Mouse (Mus musculus): ENCODE data around the gene Tmem141. TPM values are rescaled to one million over a fixed set of nuclear protein-coding genes. Genes with fewer than 3 reads are reported as not detected.

Tmem141 gene
- total RNA-seq, 2 experiments from 2014 or later = 16.6 to 22.5 TPM

DNA sequence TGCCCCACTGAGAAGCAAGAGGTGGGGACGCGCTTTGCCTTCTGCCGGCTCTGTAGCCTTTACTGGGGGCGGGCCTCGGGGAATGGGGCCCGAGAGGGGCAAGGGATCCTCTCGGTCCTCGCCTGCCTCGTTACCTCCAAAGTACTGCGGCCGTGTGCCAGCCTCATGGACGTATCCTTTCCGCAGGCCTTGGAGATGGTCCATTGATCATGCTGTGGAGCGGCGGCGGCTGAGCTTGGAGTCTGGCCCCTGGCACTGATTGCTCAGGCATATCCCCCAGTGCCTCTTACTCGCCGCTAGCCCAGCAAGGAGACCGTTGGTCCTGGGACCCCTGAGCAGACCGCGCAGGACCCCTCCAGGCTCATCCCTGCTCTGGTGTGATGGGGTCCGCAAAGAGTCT, 5.4 kb downstream of the Tmem141 start:
- intact Hi-C loops (cut with DNase I) = no loop called here
- DNase-seq = no peak

DNA sequence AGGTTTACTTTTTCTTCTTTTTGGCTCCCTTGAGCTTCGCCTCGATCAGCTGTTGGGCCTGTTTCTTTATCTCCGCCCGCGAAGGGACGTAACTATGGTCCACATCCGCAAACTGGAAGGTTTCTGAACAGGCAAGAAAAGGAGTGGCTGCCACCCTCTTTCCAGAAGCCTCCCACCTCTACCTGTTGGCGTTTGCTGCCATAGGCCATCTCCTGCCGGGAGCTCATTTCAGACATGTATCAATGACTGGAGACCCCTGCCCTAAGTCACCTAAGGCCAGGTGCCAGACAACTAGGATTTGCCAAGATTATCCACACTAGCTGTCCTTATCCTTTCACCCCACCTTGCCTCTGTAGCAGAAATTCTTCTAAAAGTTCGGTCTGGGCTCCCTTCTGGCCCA, 13.1 kb downstream of the Tmem141 start:
- DNase-seq = no peak
- intact Hi-C loops (cut with DNase I) = no loop called here

DNA sequence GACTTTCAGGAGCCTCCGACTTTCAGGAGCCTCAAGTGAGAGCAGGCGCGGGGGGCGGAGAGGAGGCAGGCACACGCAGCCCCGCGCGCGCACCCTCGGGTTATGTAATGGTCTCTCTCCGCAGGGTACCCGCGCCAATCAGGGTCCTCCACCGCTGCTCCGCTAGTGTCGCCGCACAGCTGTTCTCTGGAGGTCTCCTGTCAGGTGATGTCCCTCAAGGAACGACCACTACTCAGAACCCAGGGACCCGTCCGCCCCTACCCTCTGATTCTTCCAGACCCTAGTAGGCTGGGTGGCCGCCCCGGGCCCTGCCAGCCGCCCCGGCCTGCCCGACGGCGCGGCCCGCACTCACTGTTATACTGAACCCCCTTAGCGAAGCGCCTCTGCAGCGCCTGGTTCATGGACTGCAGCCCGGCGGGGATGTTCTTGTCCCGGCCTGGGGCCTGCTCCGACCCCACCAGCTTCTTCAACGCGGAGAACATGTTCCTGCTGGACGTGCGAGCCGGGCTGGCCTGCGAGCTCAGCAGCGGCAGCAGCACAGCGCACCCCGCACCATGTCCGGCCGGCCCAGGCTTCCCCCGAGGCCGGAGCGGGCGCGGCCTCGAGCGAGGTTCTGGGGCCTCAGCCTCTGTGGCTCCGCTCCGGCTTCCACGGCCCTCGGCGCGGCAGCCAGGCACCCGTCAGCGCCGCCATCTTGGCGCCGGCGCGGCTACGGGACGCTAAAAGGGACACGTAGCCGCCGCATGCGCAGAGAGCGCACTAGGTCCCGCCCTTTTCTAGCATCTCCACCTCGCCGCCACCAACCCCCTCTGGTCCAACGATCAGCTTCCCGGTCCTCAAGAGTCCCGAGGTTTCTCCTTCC, 13.8 kb downstream of the Tmem141 start, which contains the start of gene Rabl6:
Gene Rabl6 (minus strand): TSS at position 761 of the 862 bp plus-strand sequence.
- intact Hi-C loops (cut with DNase I) = no loop called here
- peak; percentile 92 to 93 for DNase-seq

DNA sequence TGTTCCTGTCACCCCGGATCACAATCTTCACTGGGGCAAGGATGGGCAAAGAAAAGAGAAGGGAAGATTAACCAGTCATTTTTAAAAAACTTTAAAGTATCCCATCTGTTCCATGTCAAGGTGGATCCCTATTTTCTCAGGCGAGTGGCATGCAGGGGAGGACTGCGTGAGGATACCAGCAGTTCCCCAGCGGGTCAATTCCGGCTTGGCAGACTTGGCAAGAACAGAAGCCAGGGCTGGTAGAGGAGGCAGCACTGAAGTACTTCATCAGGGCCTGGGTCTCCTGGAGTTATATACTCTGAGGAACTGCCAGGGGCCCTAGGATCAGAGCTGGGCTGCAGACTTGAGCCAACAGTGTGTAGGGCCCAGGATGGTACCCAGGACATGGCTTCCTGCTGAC, 19.3 kb downstream of the Tmem141 start:
- DNase-seq = no peak
- intact Hi-C loops (cut with DNase I) = no loop called here

DNA sequence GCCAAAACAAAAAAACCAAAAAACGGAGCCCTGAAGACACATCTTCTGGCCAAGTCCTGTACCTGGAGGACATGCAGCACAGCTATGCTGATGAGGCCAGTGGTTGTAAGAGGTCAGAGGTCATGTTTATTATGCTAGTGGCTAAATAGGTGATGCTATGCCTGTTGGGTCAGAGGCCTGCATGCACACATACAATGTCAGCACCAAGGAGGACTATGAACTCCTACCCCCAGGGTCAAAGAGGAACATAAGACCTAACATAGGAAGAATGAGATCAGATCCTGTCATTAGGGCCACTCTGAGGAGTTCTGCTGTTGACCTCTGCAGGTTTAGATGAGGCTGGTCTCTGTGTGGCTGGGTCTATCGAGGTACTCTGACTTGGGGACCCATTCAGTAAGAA, 21.8 kb downstream of the Tmem141 start:
- intact Hi-C loops (cut with DNase I) = no loop called here
- DNase-seq = no peak

DNA sequence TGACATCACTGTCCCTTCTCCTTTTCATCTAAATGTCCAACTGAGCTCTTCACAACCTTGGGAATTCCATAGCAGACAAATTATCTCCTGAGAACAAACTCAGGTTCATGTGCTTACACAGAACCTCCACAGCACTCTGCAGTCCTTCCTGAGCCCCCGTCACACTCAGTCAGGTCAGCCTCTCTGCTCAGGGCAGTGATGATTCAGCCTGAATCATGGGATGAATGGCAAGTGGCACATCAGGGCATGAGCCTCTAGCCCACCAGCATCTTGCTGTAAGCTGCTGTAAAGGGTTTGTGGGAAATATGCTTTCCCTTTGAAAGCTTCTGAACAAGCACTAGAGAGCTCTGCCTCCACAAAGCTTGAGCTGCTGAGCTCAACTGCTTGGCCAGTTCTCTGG, 23.1 kb downstream of the Tmem141 start:
- no peak for DNase-seq
- intact Hi-C loops (cut with DNase I) = no loop called here

DNA sequence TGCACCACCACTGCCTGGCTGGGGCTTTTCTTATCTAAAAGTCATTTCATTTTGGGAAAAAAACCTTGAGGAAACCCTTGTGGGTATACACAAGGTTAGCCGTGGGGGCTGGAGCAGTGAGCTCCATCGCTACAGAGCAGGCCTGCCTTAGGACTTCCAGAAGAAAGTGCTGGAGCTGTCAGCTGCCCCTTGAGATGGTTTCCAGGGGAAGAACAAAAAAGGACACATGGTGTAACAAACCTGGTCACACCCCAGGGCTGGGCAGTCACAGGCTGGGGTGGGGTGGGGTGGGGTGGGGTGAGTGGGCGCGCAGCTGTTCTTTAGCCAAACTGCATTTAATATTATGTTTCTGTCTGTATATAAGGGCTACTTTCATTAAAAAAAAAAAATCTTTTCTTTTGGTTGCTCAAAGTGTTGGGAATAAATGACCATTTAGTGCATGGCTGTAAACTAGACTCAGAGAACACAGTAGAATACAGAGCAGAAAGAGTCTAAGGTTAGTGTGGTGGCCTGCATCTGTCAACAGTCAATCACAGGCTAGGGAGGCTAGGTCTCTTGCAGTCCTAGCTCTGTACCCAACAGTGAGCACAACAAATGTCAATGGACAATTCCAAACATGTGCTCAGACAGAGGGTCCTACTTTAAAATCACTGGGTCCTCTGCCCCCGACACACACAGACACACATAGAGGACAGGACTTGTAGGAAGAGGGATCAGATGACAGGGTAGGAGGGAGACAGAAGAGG, 24.9 kb downstream of the Tmem141 start:
- intact Hi-C loops (cut with DNase I) = no loop called here
- no peak for DNase-seq

DNA sequence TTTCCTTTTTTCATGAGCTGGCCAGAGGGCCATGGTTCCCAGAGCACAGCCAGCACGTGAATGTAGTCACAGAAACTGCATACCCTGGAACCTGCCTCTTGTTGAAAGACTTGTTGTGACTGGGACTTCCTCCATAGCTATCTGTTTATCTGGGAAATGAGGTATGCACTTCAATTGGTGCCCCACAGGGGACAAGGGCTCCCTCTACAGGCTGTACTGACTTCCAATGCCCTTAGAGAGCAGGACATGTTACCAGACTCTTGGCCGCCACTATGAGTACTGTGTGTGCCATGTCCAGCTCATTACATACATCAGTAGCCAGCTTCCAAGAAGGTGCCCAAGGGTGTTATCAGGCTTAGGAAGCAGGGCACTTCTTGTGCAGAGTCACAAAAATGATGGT, 29.9 kb downstream of the Tmem141 start:
- no peak for DNase-seq
- intact Hi-C loops (cut with DNase I) = no loop called here

DNA sequence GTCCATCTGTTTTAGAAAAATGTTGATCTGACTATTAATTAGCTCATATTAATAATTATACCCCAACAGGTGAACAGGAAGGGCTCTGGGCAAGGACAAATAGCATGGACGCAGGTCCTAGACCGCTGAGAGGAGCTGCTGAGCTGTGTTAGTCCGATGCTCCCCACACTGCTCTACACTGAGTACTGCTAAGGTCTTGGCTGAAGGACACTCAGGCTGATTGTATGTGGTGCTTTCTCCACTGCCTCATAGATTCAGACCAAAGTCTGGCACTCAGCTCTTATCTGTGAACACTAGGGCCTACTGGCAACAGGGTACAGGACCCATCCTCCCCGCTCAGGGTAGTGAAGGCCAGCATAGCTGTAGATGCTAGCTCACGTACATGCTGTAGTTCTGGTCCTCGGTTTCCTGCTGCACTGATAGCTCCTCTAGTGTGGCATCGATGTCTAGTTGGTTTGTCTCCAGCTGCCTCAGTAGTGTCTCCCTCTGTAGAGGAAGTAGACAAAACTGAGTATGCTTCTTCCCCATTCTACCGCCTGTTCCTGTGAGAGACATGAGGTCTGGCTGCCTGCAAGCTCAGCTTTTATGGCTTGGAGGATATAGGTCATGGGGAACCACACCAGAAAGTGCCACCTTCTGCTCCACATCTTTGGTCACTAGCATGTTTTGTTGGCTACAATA, 33.4 kb downstream of the Tmem141 start:
- intact Hi-C loops (cut with DNase I) = no loop called here
- DNase-seq = no peak

DNA sequence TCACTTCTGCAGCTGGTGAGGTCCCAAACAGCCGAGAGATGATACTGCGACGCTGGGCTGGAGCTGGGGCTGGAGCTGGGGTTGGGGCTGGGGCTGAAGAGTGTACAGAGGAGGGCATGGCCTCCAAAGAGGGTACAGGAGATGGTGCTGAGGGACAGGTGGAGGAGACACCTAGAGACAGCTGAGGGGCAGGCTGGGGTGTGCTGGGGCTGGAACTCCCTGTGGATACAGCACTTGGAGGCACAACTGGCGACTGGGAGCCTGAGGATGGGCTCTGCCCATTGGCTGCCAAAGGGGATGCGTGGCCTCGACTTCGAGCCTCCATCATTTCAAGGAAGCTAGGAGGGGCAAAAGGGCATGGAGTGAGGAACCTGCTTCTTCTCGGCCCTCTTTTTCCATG, 34.5 kb downstream of the Tmem141 start:
- intact Hi-C loops (cut with DNase I) = no loop called here
- DNase-seq = no peak

DNA sequence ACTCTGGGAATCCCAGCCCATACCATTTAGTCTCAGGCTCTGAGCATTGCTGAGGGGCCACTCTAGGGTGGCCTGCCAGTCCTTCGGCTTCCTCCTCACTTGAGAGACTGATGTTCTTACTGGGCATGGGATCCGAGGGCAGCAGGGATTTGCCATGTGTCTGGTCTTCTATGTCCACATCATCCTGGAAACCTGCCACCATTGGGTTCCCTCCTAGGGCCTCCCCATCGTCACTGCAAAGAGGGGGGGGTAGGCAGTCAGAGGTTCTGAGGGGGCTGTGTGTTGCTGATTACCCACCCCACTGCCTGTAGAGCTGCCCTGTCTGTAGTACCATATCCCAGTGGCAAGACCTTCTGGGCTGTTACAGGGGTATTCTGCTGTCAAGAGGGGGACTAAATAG, 36.2 kb downstream of the Tmem141 start:
- intact Hi-C loops (cut with DNase I) = no loop called here
- DNase-seq = no peak

DNA sequence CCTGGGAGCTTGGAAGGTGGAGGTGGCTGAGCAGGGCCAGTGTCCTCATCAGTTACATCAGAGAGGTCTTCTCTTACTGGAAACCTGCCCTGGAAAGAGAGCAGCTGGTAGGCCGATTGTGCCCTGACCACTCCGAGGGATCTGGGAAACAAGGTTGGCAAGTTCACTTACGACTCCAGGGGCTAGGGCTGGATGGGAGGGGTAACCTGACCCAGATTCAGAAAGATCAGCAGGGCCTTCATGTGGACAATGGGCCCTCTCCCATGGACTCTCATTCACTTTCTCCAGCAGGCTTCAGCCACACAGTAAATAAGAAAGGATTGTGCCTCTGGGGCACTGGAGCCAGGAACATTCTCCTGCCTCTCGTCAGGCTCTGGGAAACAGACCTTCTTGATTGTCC, 36.9 kb downstream of the Tmem141 start:
- no peak for DNase-seq
- intact Hi-C loops (cut with DNase I) = no loop called here

DNA sequence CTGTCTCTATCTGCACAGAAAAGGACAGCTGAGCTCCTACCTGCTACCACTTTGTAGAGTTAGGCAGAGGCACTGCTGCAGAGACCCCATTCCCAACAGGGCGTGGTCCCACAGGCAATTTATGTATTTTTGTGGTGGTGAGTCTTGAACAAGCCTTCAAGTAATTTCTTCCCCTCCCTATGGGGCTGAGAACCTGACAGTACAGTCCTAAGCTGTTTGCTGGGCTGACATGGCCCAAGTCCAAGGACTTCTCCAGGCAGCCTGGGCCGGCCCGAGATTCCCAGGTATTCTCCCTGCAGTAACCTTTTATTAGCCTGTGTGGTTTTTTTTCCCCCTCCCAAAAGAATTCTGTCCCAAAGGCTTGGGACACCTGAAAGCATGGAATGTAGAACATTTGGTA, 37.7 kb downstream of the Tmem141 start:
- DNase-seq = no peak
- intact Hi-C loops (cut with DNase I) = no loop called here

DNA sequence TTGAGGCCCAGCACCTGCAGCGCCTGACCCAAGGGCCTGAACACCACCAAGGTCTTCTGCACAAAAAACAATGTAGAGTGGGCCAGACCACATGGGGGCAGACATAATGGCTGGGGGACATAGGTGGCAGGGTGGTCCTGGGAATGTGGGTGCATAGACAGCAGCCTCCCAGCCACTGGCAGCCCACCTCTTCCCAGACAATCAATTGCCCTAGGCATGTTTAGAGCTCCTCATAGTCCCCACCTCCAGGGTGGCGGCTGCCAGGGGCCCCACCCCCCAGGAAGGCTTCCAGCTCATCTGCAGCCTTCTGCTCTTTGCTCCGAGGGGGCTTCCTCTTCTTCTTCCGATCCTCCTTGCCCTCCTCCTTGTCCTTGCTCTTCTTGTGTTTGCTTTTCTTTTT, 38.2 kb downstream of the Tmem141 start:
- no peak for DNase-seq
- intact Hi-C loops (cut with DNase I) = no loop called here

DNA sequence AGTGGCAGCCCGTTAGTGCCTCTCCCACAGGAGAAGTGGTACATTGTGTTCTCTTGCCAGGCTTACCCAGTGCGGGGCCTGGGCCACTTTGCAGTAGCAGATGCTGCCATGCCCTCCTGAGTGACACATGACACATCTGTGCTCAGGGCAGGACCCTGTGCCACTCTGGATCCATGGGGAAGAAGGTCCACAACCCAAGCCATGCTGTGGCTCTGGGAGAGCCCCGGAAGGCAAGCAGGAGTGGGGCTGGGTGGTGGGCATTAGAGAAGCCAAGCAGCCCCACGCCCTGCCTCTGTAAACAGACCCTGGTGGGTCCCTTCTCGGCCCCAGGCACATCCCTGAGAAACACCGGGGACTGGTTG, 38.7 kb downstream of the Tmem141 start:
- DNase-seq = no peak
- intact Hi-C loops (cut with DNase I) = no loop called here

DNA sequence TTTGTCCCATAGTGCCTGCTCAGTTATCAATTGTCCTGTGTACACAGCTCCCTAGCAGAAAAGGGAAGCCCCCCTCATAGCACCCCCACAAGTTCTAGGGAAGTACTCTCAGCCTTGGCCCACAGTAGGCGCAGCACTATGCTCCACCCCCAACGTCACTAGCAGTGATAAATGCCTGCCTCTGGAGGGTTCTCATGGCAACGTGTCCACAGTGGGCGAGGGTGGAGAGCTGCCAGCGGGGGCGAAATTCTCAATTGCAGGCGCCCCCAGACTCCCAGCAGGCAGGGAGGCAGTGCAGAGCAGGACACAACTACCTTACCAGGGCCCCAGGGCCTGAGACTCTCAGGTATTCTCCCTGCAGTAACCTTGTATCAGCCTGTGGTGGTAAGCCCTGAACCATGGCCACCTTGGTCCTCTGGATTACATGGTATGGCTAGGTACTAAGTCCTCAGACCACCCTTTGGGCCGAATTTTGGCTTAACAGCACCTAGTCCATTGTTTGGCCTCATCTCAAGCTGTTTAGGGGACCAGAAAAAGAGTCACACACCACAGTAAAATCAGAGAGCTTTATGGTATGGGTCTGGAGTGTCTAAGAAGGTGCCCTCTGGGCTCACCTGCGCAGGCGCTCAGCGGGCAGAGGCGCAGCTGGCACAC, 39.2 kb downstream of the Tmem141 start:
- intact Hi-C loops (cut with DNase I) = no loop called here

DNA sequence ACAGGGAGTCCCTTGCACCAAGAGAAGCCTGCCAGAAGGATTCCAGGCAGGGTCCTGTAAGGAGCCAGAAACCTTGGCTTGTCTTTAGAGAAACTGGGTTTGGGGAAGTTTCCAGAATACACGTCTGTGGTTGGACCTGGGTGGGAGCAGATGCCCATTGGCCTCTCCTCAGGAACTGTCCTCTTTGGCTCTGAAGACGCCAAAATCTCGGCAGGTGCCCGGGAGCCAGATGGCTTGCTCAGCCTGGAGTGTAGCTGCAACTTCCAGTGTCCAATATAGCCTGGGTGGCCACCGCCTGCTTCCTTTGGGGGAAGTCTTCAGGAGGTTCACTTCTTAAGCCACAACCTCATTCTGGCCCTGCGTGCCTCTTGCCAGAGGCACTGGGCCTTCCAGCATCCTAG, 39.9 kb downstream of the Tmem141 start:
- intact Hi-C loops (cut with DNase I) = no loop called here
- no peak for DNase-seq

More for the DNA sequence above, 39.2 kb downstream of the Tmem141 start:
- DNase-seq = no peak

DNA sequence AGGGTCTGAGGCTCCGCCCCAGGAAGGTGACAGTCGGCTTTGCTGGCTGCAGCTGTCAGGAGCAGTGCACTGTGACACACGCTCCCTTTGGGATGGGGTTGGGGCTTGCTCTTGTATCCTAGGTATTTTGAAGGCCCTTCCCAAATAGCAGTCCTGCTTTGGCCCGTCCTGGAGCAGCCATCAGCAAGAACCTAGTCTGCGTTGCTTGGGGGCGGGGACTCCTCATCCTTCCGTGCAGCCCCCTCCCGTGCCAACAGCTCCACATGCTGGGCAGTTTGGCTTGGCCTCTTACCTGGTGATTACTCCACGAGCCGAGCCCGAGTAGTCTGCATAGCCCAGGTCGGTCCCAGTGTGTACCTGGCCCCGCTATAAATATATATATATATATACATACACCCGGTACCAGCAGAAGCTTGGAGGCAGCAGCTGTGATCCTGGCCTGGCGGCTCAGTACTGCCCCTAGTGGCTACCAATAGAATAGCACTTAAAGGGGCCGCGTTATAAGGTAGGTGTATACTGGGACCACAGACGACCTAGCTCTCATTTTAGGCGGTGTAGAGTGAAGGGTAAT, 40.4 kb downstream of the Tmem141 start, which contains the start of gene Ajm1:
Gene Ajm1 (minus strand): TSS at position 464 of the 571 bp plus-strand sequence.
- DNase-seq = peak; percentile 68 to 75
- intact Hi-C loops (cut with DNase I) = no loop called here

DNA sequence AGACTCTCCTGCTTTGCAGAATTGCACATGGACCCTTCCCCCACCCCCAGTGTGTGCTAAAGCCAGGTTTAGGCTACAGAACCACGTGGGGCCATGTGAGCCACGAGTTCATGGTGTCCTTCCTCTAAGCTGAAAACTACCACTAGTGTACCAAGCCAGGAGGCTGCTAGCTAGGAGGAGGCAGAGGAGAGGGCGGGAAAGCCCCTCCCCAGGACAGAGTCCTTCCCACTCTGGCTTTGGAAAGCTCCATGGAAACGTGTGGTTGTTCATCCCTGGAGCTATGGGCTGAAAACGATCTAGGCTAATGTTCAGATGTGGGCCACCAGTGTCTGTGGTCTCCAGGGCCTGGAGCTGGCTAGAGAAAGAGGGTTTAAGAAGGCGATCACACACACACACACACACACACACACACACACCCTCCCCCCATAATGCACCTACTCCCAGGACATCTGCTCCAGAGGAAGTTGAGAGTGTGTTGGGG, 41.1 kb downstream of the Tmem141 start:
- no peak for DNase-seq
- intact Hi-C loops (cut with DNase I) = no loop called here

DNA sequence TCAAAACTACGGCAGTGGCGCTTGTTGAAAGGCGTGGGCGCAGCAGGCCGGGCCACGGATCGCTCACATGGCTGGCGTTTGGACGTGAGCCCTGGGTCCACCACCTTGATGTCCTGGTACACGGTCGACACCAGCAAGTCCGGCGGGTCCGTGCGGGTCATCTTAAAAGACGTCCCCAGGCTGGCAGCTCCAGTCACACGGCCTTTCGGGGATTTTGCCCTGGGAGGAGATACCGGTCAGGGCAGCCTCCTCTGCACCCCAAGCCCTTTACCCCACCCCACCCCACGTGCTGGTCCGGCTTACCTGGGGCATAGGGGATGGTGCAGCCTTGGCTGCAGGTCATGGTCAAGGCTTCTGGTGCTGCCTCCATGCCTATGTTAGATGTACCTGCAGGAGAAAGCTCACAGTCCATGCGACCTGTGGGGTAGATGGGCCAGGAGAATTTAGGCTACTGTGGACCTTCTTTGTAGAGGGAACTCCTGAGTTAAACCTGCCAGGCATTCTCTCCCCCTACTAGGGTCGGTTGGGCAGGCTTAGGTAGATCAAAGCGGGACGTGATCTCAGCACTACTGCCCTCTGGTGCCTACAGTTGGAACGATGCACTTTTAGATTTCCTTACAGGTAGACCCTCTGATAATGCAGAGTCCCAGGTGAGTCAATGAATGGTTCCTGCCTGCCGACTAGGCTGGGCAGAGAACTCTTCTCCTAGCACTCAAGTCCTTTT, 41.9 kb downstream of the Tmem141 start:
- no peak for DNase-seq
- intact Hi-C loops (cut with DNase I) = no loop called here

Data from heart, postnatal 14 days (tissue).